Mouse (Mus musculus) ovary, adult 18-20 months (tissue): ENCODE data around the gene Gm29554.
"Not testable (repeated sequence)": the region's sequence is repeated elsewhere in the genome, so short reads cannot be mapped to it uniquely, and the experiment has no call there.

Experiments
- DNase-seq: peaks from one replicate; pipeline ENCODE4 v3.0.0; 2022; ENCODE audit warnings: low spot score, mixed read lengths

The Gm29554 gene

DNA sequence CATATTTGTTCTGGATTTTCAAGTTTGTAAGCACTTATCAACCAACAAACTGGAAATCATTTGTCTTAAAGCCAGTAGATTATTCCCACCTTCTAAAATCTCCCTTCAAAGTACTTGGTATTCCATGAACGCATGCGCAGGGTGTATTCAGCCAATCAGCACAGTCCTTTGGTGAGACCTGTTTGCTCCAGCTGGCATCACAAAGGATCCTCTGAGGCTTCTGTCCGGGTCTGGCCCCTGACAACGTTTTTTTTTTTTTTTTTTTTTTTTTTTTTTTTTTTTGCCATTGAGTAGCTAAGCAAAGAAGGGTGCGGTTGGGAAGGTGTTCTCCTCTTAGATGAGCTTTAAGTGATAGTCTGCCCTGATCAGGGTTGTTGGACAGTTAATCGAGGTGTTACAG is at the start of gene Gm29554:
Gm29554 (plus strand) TSS at position 301 of the 400 bp plus-strand sequence.
- DNase-seq: not testable (repeated sequence)
